Mouse (Mus musculus) hindbrain, embryonic 14.5 days (tissue): Measurements from ENCODE around the gene Hectd1. TPM values are rescaled to one million over a fixed set of nuclear protein-coding genes. Genes with fewer than 3 reads are reported as not detected.

Experiments used
- ATAC-seq: fragments of 200-750 bp; cut with Nextera tagmentation; 2 replicates; pipeline ENCODE4 v1.8.0; 2017; ENCODE audit warnings: moderate number of reproducible peaks, mild to moderate bottlenecking, moderate TSS enrichment, moderate library complexity; ENCODE audit not compliant: low FRiP score
- DNase-seq: peaks from one replicate; pipeline ENCODE4 v3.0.0-alpha.2; 2015; ENCODE audit warnings: low spot score
- H3K27ac ChIP-seq: fragments of 300-500 bp; sonication (generic); 2 replicates; pipeline ENCODE4 v1.5.1; 2014; ENCODE audit warnings: mild to moderate bottlenecking, moderate library complexity
- H3K27me3 ChIP-seq: fragments of 300-500 bp; sonication (generic); 2 replicates; pipeline ENCODE4 v1.6.1; 2014; ENCODE audit warnings: mild to moderate bottlenecking, low read length, mixed read lengths; ENCODE audit not compliant: control insufficient read depth, insufficient read depth
- H3K36me3 ChIP-seq: fragments of 300-500 bp; sonication (generic); replicated peaks from 2 replicates; pipeline ENCODE4 v1.6.1; 2014; ENCODE audit not compliant: control insufficient read depth, insufficient read depth
- H3K4me1 ChIP-seq: fragments of 300-500 bp; sonication (generic); replicated peaks from 2 replicates; pipeline ENCODE4 v1.6.1; 2014; ENCODE audit warnings: antibody characterized with exemption, low read length, mixed read lengths; ENCODE audit not compliant: control insufficient read depth, insufficient read depth
- H3K4me2 ChIP-seq: fragments of 300-500 bp; sonication (generic); replicated peaks from 2 replicates; pipeline ENCODE4 v1.6.1; 2014; ENCODE audit warnings: mild to moderate bottlenecking, moderate library complexity
- H3K4me3 ChIP-seq: fragments of 300-500 bp; sonication (generic); replicated peaks from 2 replicates; pipeline ENCODE4 v1.5.1; 2014; ENCODE audit warnings: mild to moderate bottlenecking, low read length
- H3K9ac ChIP-seq: fragments of 300-500 bp; sonication (generic); 2 replicates; pipeline ENCODE4 v1.6.1; 2014
- H3K9me3 ChIP-seq: fragments of 300-500 bp; sonication (generic); 2 replicates; pipeline ENCODE4 v1.6.1; 2016; ENCODE audit warnings: low read length; ENCODE audit not compliant: control insufficient read depth
- WGBS: fragments of 180-500 bp; shearing (Covaris S2); extraction: QIAGEN DNeasy Blood & Tissue Kit; methylation state at CpG from one replicate; pipeline ENCODE4 v1.1.7; 2014; 5-methylcytosine and 5-hydroxymethylcytosine counted together
- polyA plus RNA-seq: library from polyadenylated mRNA; unstranded; fragments of >200 nt; fragmentation: Nextera tagmentation; extraction: Ambion mirVana; gene quantifications from 2 replicates; pipeline ENCODE4 v1.2.1, GENCODE M21; 2014

Hectd1 gene
- polyA plus RNA-seq, 1 experiment from 2014 or later: 44.3 TPM

- DNase-seq (no peak), ATAC-seq (no peak)
- no peaks in the 10 kb centered on the region for H3K9me3 ChIP-seq
- H3K4me1 ChIP-seq: no peaks in the 10 kb centered on the region
- no peaks in the 10 kb centered on the region for H3K36me3 ChIP-seq
- H3K27ac ChIP-seq: no peak overlapping the region
- no peak overlapping the region for H3K4me3 ChIP-seq
- H3K9ac ChIP-seq: no peak overlapping the region
- H3K4me2 ChIP-seq: no peak overlapping the region
- WGBS: 75% methylated on average over 13 of the region's 13 CpGs
- H3K27me3 ChIP-seq: no peaks in the 10 kb centered on the region
Measured at GRCm38 (mm10) chr12:51858134-51859028, 29.0 kb upstream of the Hectd1 start.

- H3K9ac ChIP-seq: no peak overlapping the region
- 87% methylated on average over 8 of the region's 8 CpGs for WGBS
Measured at GRCm38 (mm10) chr12:51856768-51857295, 27.5 kb upstream of the Hectd1 start.

GRCm38 (mm10) chr12:51855872-51856271 is 26.5 kb upstream of the Hectd1 start:
- no peak overlapping the region for H3K4me3 ChIP-seq
- no peak overlapping the region for H3K4me2 ChIP-seq
- no peaks in the 10 kb centered on the region for H3K36me3 ChIP-seq
- ATAC-seq (no peak), DNase-seq (no peak)
- WGBS: 87% methylated on average over 2 of the region's 2 CpGs
- H3K27me3 ChIP-seq: no peaks in the 10 kb centered on the region
- H3K9ac ChIP-seq: no peak overlapping the region
- H3K27ac ChIP-seq: no peak overlapping the region
- H3K4me1 ChIP-seq: no peaks in the 10 kb centered on the region
- H3K9me3 ChIP-seq: no peaks in the 10 kb centered on the region

More at GRCm38 (mm10) chr12:51856768-51857295, 27.5 kb upstream of the Hectd1 start:
- Histone ChIP-seq H3K4me2 (no peak overlapping the region), H3K27me3 (no peaks in the 10 kb centered on the region), H3K36me3 (no peaks in the 10 kb centered on the region), H3K4me3 (no peak overlapping the region), H3K27ac (no peak overlapping the region), H3K4me1 (no peaks in the 10 kb centered on the region), H3K9me3 (no peaks in the 10 kb centered on the region)
- DNase-seq: no peak
- no peak for ATAC-seq

- Histone ChIP-seq H3K9ac (no peak overlapping the region), H3K27me3 (no peaks in the 10 kb centered on the region), H3K9me3 (no peaks in the 10 kb centered on the region), H3K4me1 (no peaks in the 10 kb centered on the region), H3K27ac (no peak overlapping the region), H3K4me2 (no peak overlapping the region), H3K4me3 (no peak overlapping the region), H3K36me3 (no peaks in the 10 kb centered on the region)
- 76% methylated on average over 7 of the region's 7 CpGs for WGBS
- ATAC-seq (no peak), DNase-seq (no peak)
Measured at GRCm38 (mm10) chr12:51855453-51855852, 26.1 kb upstream of the Hectd1 start.

GRCm38 (mm10) chr12:51851617-51852016 is 22.3 kb upstream of the Hectd1 start:
- DNase-seq (no peak), ATAC-seq (no peak)
- H3K9ac ChIP-seq: no peak overlapping the region
- no peaks in the 10 kb centered on the region for H3K36me3 ChIP-seq
- H3K4me3 ChIP-seq: no peak overlapping the region
- H3K4me2 ChIP-seq: no peak overlapping the region
- no peaks in the 10 kb centered on the region for H3K9me3 ChIP-seq
- no peaks in the 10 kb centered on the region for H3K4me1 ChIP-seq
- H3K27ac ChIP-seq: no peak overlapping the region
- 90% methylated on average over 4 of the region's 4 CpGs for WGBS
- H3K27me3 ChIP-seq: no peaks in the 10 kb centered on the region

GRCm38 (mm10) chr12:51851155-51851554 is 21.8 kb upstream of the Hectd1 start:
- DNase-seq (no peak), ATAC-seq (no peak)
- Histone ChIP-seq H3K4me1 (no peaks in the 10 kb centered on the region), H3K27ac (no peak overlapping the region), H3K4me2 (no peak overlapping the region), H3K27me3 (no peaks in the 10 kb centered on the region), H3K4me3 (no peak overlapping the region), H3K9ac (no peak overlapping the region), H3K36me3 (no peaks in the 10 kb centered on the region), H3K9me3 (no peaks in the 10 kb centered on the region)
- 90% methylated on average over 3 of the region's 3 CpGs for WGBS

GRCm38 (mm10) chr12:51850339-51850738 is 21.0 kb upstream of the Hectd1 start:
- no peak overlapping the region for H3K9ac ChIP-seq
- no peaks in the 10 kb centered on the region for H3K4me1 ChIP-seq
- H3K27ac ChIP-seq: no peak overlapping the region
- 94% methylated on average over 4 of the region's 4 CpGs for WGBS
- no peaks in the 10 kb centered on the region for H3K27me3 ChIP-seq
- ATAC-seq: no peak
- H3K36me3 ChIP-seq: no peaks in the 10 kb centered on the region
- DNase-seq: no peak
- H3K9me3 ChIP-seq: no peaks in the 10 kb centered on the region
- no peak overlapping the region for H3K4me3 ChIP-seq
- no peak overlapping the region for H3K4me2 ChIP-seq

GRCm38 (mm10) chr12:51849902-51850301 is 20.6 kb upstream of the Hectd1 start:
- Histone ChIP-seq H3K27me3 (no peaks in the 10 kb centered on the region), H3K4me1 (no peaks in the 10 kb centered on the region), H3K4me2 (no peak overlapping the region), H3K9me3 (no peaks in the 10 kb centered on the region), H3K9ac (no peak overlapping the region), H3K4me3 (no peak overlapping the region), H3K27ac (no peak overlapping the region), H3K36me3 (no peaks in the 10 kb centered on the region)
- DNase-seq (no peak), ATAC-seq (no peak)
- 91% methylated on average over 2 of the region's 2 CpGs for WGBS

- Histone ChIP-seq H3K36me3 (no peaks in the 10 kb centered on the region), H3K9me3 (no peaks in the 10 kb centered on the region), H3K27ac (no peak overlapping the region), H3K4me2 (no peak overlapping the region), H3K27me3 (no peaks in the 10 kb centered on the region), H3K9ac (no peak overlapping the region), H3K4me3 (no peak overlapping the region), H3K4me1 (no peaks in the 10 kb centered on the region)
- 87% methylated on average over 9 of the region's 9 CpGs for WGBS
- ATAC-seq (no peak), DNase-seq (no peak)
Measured at GRCm38 (mm10) chr12:51847953-51848680, 18.8 kb upstream of the Hectd1 start.
